Comparison of ENCODE assay signal across 9 mouse cellular contexts in the genomic region with DNA sequence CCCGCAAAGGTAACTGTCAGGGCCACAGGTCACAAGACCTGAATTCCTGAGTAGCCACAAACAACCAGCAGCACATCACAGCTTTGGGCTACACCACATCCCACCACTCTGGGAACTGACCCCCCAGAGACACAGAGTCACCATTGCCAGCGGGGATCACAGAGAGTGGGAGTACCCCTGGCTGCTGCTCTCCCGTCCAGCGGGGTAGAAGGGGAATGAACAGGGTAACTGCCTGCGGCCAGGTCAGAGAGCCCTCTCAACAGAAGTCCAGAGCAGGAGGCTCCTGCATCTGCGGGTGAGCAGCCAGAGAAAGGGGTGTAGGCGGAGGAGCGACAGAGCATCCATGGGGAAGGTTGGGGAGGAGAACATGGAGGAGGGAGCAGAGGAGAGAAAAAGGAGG. TPM values are rescaled to one million over a fixed set of nuclear protein-coding genes. Genes with fewer than 3 reads are reported as not detected.
DNase-seq lines count a peak whose midpoint lies in the region; ATAC-seq lines count a peak whose summit lies in the region.
"Had no signal": no experiment of that assay in that cellular context is flagged by ENCODE, and none has a peak within 500 bp of the region (broad histone marks: within the 10 kb centered on the region; RNA-seq: fewer than 3 reads in every experiment).

No protein-coding gene starts in this region.

- peaks cover 39% of the 10 kb centered on the region for H3K27me3 ChIP-seq in limb, embryonic 12.5 days
- peaks cover 37% of the 10 kb centered on the region for H3K27me3 ChIP-seq in stomach, embryonic 14.5 days (ENCODE audit: control insufficient read depth, insufficient read depth, low read length)

- intact Hi-C loops in left cerebral cortex, postnatal 4 days (cut with DNase I) = no loop called here

- ATAC-seq in limb, embryonic 12.5 days (ENCODE audit: insufficient number of reproducible peaks, insufficient read depth, low FRiP score, low TSS enrichment, low read depth) = no peak
- no peak for ATAC-seq in stomach, embryonic 14.5 days (ENCODE audit: insufficient number of reproducible peaks, insufficient read depth, low FRiP score, low read depth)

- peak overlapping the region; percentile 68 for H3K27ac ChIP-seq in limb, embryonic 12.5 days
- H3K27ac ChIP-seq in stomach, embryonic 14.5 days (ENCODE audit: low read length) = peak overlapping the region; percentile 52; the same call in 1 of the 2 replicates

- H3K4me1 ChIP-seq in limb, embryonic 12.5 days (replicated peaks) = peaks cover 53% of the 10 kb centered on the region
- peaks cover 44% of the 10 kb centered on the region for H3K4me1 ChIP-seq in stomach, embryonic 14.5 days (ENCODE audit: control insufficient read depth, insufficient read depth, low read length)

- H3K4me2 ChIP-seq in limb, embryonic 12.5 days = peak overlapping the region; percentile 95
- H3K4me2 ChIP-seq in stomach, embryonic 14.5 days (replicated peaks; ENCODE audit: low read depth, low read length) = peak overlapping the region; percentile 85

- no peaks in the 10 kb centered on the region for H3K9me3 ChIP-seq in limb, embryonic 12.5 days
- no peaks in the 10 kb centered on the region for H3K9me3 ChIP-seq in stomach, embryonic 14.5 days (ENCODE audit: control insufficient read depth, low read depth, low read length)

- peak overlapping the region; percentile 95 for H3K9ac ChIP-seq in limb, embryonic 12.5 days (replicated peaks)
- H3K9ac ChIP-seq in stomach, embryonic 14.5 days (replicated peaks; ENCODE audit: low read depth, low read length) = peak overlapping the region; percentile 73

- 7% methylated on average over 8 of the region's 8 CpGs for WGBS in limb, embryonic 12.5 days
- WGBS in stomach, embryonic 14.5 days = 5% methylated on average over 8 of the region's 8 CpGs

- H3K4me3 ChIP-seq in limb, embryonic 12.5 days (replicated peaks) = peak overlapping the region; percentile 82
- H3K4me3 ChIP-seq in stomach, embryonic 14.5 days (ENCODE audit: low read depth, low read length) = peak overlapping the region; percentile 52

- H3K36me3 ChIP-seq in limb, embryonic 12.5 days = peaks cover 21% of the 10 kb centered on the region
- peaks cover 11% of the 10 kb centered on the region for H3K36me3 ChIP-seq in stomach, embryonic 14.5 days (ENCODE audit: control insufficient read depth, insufficient read depth, low read length)

- peak; percentile 66 for DNase-seq in cerebellum, adult 9-11 months
- no peak for DNase-seq in cerebellum, adult 8-10 months
- peak; percentile 43 to 47 for DNase-seq in spleen, postnatal 10 days (ENCODE audit: low spot score in 2 of 2)
- no peak for DNase-seq in spleen, adult 18-20 months
- no peak for DNase-seq in layer of hippocampus, adult 8-10 months (ENCODE audit: low spot score in 2 of 2)
- no peak for DNase-seq in left cerebral cortex, postnatal 4 days

RNA-seq across cellular contexts. Expression of gene Kiss1r, which starts 0.7 kb away (rescaled TPM):
- 1.1 and 1.2 TPM in 2 replicates for polyA plus RNA-seq in limb, embryonic 12.5 days (2016; fragmentation: Nextera tagmentation; extraction: Ambion mirVana)
- polyA plus RNA-seq in stomach, embryonic 14.5 days (2014; fragmentation: Nextera tagmentation; extraction: Ambion mirVana) = 0.81 and 1.0 TPM in 2 replicates
- 1 to 10 TPM; 6.3 to 8.3 (median 7.6) TPM for total RNA-seq in layer of hippocampus, adult 8-10 months (2022)
- 1 to 10 TPM; 5.0 to 6.8 TPM for total RNA-seq in left cerebral cortex, postnatal 4 days (2021)

RNA-seq across cellular contexts. Expression of gene R3hdm4, which starts 4.9 kb away (rescaled TPM):
- 149 and 161 TPM in 2 replicates for polyA plus RNA-seq in limb, embryonic 12.5 days (2016; fragmentation: Nextera tagmentation; extraction: Ambion mirVana)
- 143 and 151 TPM in 2 replicates for polyA plus RNA-seq in stomach, embryonic 14.5 days (2014; fragmentation: Nextera tagmentation; extraction: Ambion mirVana)
- 100 to 1,000 TPM; 340 to 392 (median 347) TPM for total RNA-seq in layer of hippocampus, adult 8-10 months (2022)
- 100 to 1,000 TPM; 307 to 309 TPM for total RNA-seq in left cerebral cortex, postnatal 4 days (2021)

RNA-seq across cellular contexts. Expression of gene Gm26602, which starts 5.4 kb away (rescaled TPM):
- 5.5 and 21.1 TPM in 2 replicates for polyA plus RNA-seq in limb, embryonic 12.5 days (2016; fragmentation: Nextera tagmentation; extraction: Ambion mirVana)
- 5.3 TPM in 1 of 2 replicates, not detected in the other for polyA plus RNA-seq in stomach, embryonic 14.5 days (2014; fragmentation: Nextera tagmentation; extraction: Ambion mirVana)
- not detected for total RNA-seq in layer of hippocampus, adult 8-10 months (2022)
- not detected for total RNA-seq in left cerebral cortex, postnatal 4 days (2021)
- total RNA-seq: hematopoietic stem cell, adult 5-6 weeks had no signal

RNA-seq across cellular contexts. Expression of gene Med16, which starts 7.4 kb away (rescaled TPM):
- 50.8 and 53.7 TPM in 2 replicates for polyA plus RNA-seq in limb, embryonic 12.5 days (2016; fragmentation: Nextera tagmentation; extraction: Ambion mirVana)
- 43.4 and 46.4 TPM in 2 replicates for polyA plus RNA-seq in stomach, embryonic 14.5 days (2014; fragmentation: Nextera tagmentation; extraction: Ambion mirVana)
- total RNA-seq in layer of hippocampus, adult 8-10 months (2022) = 10 to 100 TPM; 50.4 to 61.2 (median 57.1) TPM
- total RNA-seq in left cerebral cortex, postnatal 4 days (2021) = 10 to 100 TPM; 56.4 to 59.6 TPM

RNA-seq across cellular contexts. Expression of gene Arid3a, which starts 10.8 kb away (rescaled TPM):
- 8.4 and 8.6 TPM in 2 replicates for polyA plus RNA-seq in limb, embryonic 12.5 days (2016; fragmentation: Nextera tagmentation; extraction: Ambion mirVana)
- polyA plus RNA-seq in stomach, embryonic 14.5 days (2014; fragmentation: Nextera tagmentation; extraction: Ambion mirVana) = 12.7 and 14.0 TPM in 2 replicates
- 10 to 100 TPM in 1 of 4 experiments, 1 to 10 TPM in 3; 6.6 to 11.8 (median 7.5) TPM for total RNA-seq in layer of hippocampus, adult 8-10 months (2022)
- 1 to 10 TPM; 6.3 to 9.5 TPM for total RNA-seq in left cerebral cortex, postnatal 4 days (2021)

Comparison
In these comparisons a context has a peak if more than half of its experiments do, and no peak if none do; other contexts are left out.
1. DNase-seq: peak in cerebellum, adult 9-11 months (single experiment) and spleen, postnatal 10 days (2 of 2); none in cerebellum, adult 8-10 months (single experiment), spleen, adult 18-20 months (0 of 2), layer of hippocampus, adult 8-10 months (0 of 2) and left cerebral cortex, postnatal 4 days (single experiment).